Mouse (Mus musculus) forelimb bud, embryonic 11.5 days (tissue): ENCODE measurements at regions not wholly inside any gene's neighbourhood (a gene's known extent, or its start where the extent isn't known, plus 50 kb on each side); places are given as distances from the start of the nearest gene placed in this dataset.

Experiments used
- DNase-seq: peaks from one replicate; pipeline ENCODE4 v3.0.0-alpha.2; 2012; ENCODE audit warnings: low read depth, low spot score

- peak; percentile 64 for DNase-seq
Observed at GRCm38 (mm10) chr15:84616880-84617279, 52.5 kb upstream of the Prr5 start.

GRCm38 (mm10) chr15:84613536-84614527, 55.6 kb upstream of the Prr5 start:
- peak; percentile 87 for DNase-seq

DNA sequence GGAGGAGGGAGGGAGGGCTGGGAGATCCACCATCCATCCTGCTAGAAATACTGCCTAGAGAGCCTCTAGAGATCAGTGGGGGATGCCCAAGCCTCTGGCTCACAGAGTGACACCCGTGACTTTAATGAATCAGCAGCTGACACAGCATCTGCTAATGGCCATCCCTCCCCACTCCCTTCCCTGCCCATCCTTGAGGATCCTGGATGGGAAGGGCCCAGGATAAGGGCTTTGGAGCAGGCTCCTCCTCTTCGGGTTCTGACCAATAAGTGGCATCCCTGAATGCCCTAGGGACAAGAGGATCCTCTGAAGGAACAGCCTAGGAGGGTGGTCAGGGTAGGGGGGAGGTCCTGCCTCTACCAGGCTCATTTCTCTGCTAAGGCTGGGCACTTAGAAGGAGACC, 55.3 kb upstream of the Rtl6 start:
- no peak for DNase-seq

- DNase-seq = no peak
Observed at GRCm38 (mm10) chr15:84609825-84610442, 52.3 kb upstream of the Rtl6 start.

GRCm38 (mm10) chr15:84609063-84609462, 51.4 kb upstream of the Rtl6 start:
- no peak for DNase-seq
